Mouse (Mus musculus) monocyte, adult 5-6 weeks (primary cell): ENCODE measurements around the gene Gm8180. TPM values are rescaled to one million over a fixed set of nuclear protein-coding genes. Genes with fewer than 3 reads are reported as not detected.
"Not testable (repeated sequence)": the region's sequence is repeated elsewhere in the genome, so short reads cannot be mapped to it uniquely, and the experiment has no call there.

Experiments used
- ATAC-seq: fragments of 153-309, 156-312 bp; replicated peaks from 2 replicates; pipeline ENCODE4 v1.8.0; 2017; ENCODE audit warnings: mild to moderate bottlenecking; ENCODE audit not compliant: low TSS enrichment, insufficient number of reproducible peaks, severe bottlenecking, poor library complexity, low FRiP score
- total RNA-seq: library from RNA; stranded (forward); fragments of 200-1000, 200-491, 200-594 nt; gene quantifications from 3 replicates; pipeline ENCODE4 v1.2.3, GENCODE M21; 2017

Gm8180 gene
- total RNA-seq: not detected in 3 replicates

DNA sequence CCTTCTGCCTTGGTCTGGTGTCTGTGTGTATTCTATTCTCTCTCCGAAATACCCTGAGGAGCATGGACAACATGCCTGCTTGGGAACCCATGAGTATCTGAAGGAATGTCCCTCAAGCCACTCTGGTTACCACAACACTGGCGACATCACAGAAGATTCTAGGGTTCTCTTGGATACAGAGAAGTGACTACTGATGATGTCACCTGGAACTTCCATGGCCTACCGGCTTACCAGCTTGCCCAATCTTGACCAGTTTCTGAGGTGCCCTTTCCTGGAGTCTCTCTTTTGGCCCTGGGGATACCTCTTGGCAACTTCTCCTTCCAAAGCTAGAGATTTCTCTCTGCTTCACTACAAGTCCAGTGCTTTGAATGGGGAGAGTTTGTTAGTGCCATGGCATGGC, at the start of gene Gm8180:
Gene Gm8180 (minus strand): TSS at position 101 of the 400 bp plus-strand sequence.
- ATAC-seq: not testable (repeated sequence)

GRCm38 (mm10) chr14:43830385-43830784, 45.8 kb upstream of the Gm8180 start:
- peak; percentile 87 for ATAC-seq

- not testable (repeated sequence) for ATAC-seq
Measured at GRCm38 (mm10) chr14:43824176-43824575, 39.6 kb upstream of the Gm8180 start.

GRCm38 (mm10) chr14:43821869-43822268, 37.3 kb upstream of the Gm8180 start:
- ATAC-seq: peak; percentile 86

- not testable (repeated sequence) for ATAC-seq
Measured at GRCm38 (mm10) chr14:43812458-43812857, 27.9 kb upstream of the Gm8180 start.

GRCm38 (mm10) chr14:43808142-43808541, 23.6 kb upstream of the Gm8180 start:
- not testable (repeated sequence) for ATAC-seq

DNA sequence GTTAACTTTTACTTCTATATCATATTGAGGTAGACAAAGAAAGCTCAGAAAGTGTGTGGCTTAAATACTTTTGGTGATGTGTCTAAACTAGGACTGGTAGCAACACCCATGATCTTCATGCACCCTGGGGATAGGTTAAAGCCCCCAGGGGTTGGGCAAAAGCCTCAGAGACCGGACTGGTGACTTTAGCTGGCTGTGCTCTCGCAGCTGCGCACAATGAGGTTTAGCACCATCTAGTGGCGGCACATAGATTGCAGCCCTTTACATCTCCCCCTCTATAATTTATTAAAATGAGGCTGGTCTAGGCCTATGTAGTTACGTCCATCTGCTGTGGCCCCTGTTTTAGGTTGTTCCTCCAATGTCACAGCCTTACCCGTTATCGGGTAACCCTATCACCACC, 19.9 kb upstream of the Gm8180 start:
- ATAC-seq: not testable (repeated sequence)

DNA sequence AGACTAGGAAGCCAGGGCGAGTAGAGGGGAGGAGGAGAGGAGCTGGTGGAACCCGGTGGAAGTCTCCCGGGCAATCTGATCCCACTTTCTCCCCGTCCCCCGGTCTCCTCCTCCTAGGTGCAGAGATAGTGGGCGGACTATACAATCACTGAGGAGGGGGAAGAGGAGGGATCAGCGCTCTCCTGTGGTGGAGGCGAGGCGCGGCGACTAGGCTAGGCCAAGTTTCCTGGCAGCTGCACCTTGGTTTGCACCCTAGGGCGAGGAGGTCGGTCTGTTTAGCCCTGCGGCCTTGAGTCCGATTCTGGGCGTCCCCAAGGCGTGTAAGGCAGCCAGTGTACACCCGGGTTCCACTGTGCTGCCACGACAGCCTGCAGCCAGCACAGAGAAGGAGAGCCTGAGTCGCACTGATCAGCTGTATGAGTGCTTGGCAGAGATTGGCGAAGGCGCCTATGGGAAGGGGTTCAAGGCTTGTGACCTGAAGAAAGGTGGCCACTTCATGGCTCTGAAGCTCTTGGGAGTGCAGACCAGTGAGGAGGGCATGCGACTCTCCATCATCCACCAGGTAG, 12.4 kb upstream of the Gm8180 start:
- ATAC-seq: not testable (repeated sequence)

GRCm38 (mm10) chr14:43796069-43796904, 11.7 kb upstream of the Gm8180 start:
- ATAC-seq: no peak

GRCm38 (mm10) chr14:43793811-43794210, 9.3 kb upstream of the Gm8180 start:
- ATAC-seq: not testable (repeated sequence)

DNA sequence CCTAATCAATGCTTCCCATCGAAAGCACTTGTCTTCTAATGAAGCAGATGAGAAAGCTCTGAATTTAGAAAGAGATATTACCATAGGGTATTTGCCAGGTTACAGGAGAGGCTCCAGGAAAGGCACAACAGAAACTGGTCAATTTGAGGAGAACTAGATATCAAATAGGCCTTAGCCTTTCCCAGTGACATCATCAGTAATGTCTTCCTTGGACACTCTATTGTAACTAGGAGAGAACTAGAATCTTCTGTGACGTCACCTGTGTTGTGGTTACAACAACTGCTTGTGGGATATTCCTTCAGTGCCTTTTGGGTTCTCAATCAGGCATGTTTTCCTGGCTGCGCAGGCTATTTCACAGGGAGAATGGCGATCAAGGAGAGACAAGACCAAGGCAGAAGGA, 37.0 kb downstream of the Gm8180 start, which contains the start of gene Gm6526:
Gene Gm6526 (plus strand): TSS at position 301 of the 400 bp plus-strand sequence.
- not testable (repeated sequence) for ATAC-seq

Other genes starting within 250 kb of the Gm8180 start
- not detected in 3 replicates for gene Gm5799, start 241.2 kb downstream of the Gm8180 start, total RNA-seq
- gene Gm17654, start 205.6 kb downstream of the Gm8180 start, total RNA-seq: not detected in 3 replicates
- not detected in 3 replicates for gene Gm10375, start 176.7 kb downstream of the Gm8180 start, total RNA-seq
- gene Gm8165, start 107.5 kb downstream of the Gm8180 start, total RNA-seq: not detected in 3 replicates
- gene Gm7324, start 86.9 kb downstream of the Gm8180 start, total RNA-seq: 0.67 to 10.2 TPM (median 4.4 TPM) in 3 replicates
- gene Gm16506, start 57.3 kb downstream of the Gm8180 start, total RNA-seq: not detected in 3 replicates
- not detected in 3 replicates for gene Gm6526, start 36.9 kb downstream of the Gm8180 start, total RNA-seq
- gene Ear1, start 90.8 kb upstream of the Gm8180 start, total RNA-seq: 4.8 to 10.8 TPM in 2 of 3 replicates, not detected in the other
- gene Ear10, start 138.8 kb upstream of the Gm8180 start, total RNA-seq: not detected in 3 replicates
- 0.48 to 0.75 TPM in 2 of 3 replicates, not detected in the other for gene Gm8113, start 140.6 kb upstream of the Gm8180 start, total RNA-seq
- gene Ang5, start 172.3 kb upstream of the Gm8180 start, total RNA-seq: not detected in 3 replicates
- gene Ang6, start 217.5 kb upstream of the Gm8180 start, total RNA-seq: not detected in 3 replicates